Mouse (Mus musculus): ENCODE data around the gene Acer2. TPM values are rescaled to one million over a fixed set of nuclear protein-coding genes. Genes with fewer than 3 reads are reported as not detected.

The Acer2 gene
- polyA plus RNA-seq, 1 experiment from 2014 or later, result 10.1 TPM

DNA sequence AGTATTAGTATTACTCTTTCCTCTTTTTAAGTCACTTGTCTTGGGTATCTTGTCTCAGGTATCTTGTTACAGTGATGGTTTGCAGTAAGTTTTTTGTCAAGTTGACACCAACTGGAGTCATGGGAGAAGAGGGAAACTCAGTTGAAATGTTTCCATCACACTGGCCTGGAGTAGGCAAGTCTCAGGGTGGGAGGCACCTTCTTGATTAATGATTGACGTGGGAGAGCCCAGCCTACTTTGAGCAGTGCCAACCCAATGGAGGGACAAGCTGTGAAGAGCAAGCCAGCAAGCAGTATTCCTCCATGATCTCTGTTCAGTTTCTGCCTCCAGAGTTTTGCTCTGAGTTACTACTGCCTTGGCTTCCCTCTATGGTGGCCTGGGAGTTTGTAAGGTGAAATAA, 31.7 kb downstream of the Acer2 start:
- Histone ChIP-seq H3K9me3 (replicated peaks; ENCODE audit: control insufficient read depth, low read length) (no peaks in the 10 kb centered on the region), H3K4me3 (ENCODE audit: low read depth, low read length) (no peak overlapping the region), H3K27ac (ENCODE audit: low read length) (no peak overlapping the region), H3K4me1 (ENCODE audit: control insufficient read depth, low read depth, low read length) (no peaks in the 10 kb centered on the region; the same call in 1 of the 2 replicates), H3K9ac (ENCODE audit: low read depth, low read length) (no peak overlapping the region), H3K27me3 (ENCODE audit: control insufficient read depth, insufficient read depth, low read depth, low read length) (no peaks in the 10 kb centered on the region), H3K4me2 (ENCODE audit: low read depth, low read length) (no peak overlapping the region), H3K36me3 (ENCODE audit: control insufficient read depth, insufficient read depth) (no peaks in the 10 kb centered on the region)
- no peak for ATAC-seq (ENCODE audit: low read depth)
- 59% methylated on average over 1 of the region's 1 CpGs for WGBS (ENCODE audit: insufficient replicate concordance)

DNA sequence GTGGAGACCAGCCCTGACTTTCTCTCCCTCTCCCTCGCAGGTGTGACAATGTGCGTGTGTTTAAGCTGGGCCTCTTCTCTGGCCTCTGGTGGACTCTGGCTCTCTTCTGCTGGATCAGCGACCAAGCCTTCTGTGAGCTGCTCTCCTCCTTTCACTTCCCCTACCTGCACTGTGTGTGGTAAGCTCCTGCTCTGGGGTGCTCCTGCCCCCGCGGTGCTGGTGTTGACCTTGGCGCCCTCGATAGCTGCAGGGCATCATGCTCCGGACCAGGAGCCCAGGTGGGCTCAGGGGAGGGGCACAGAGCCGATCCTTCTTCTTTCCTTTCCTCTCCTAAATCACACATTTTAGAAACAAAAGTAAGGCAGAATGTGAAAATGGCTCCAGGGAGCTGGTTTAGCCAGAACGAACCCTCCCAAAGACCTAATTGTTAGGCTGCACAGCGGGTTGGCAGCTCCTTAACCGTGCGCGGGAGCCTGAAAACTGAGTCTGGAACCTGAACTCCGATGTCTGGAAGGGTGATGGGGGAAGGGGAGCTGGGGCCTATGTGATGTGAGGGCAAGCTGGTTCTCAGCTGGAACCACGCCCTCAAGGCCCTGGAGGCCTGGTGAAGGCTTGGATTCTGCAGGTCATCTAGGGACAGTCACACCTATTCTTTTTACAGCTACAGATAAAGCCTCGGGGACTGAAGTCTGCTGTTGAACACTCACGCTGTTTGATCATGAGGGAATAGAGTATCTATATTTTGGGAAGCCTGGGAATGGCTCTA, 37.6 kb downstream of the Acer2 start:
- H3K4me1 ChIP-seq (ENCODE audit: control insufficient read depth, low read depth, low read length), result no peaks in the 10 kb centered on the region
- no peaks in the 10 kb centered on the region for H3K27me3 ChIP-seq (ENCODE audit: control insufficient read depth, insufficient read depth, low read depth, low read length)
- no peak overlapping the region for H3K4me2 ChIP-seq (ENCODE audit: low read depth, low read length)
- no peak overlapping the region for H3K27ac ChIP-seq (ENCODE audit: low read length)
- 54% methylated on average over 18 of the region's 18 CpGs for WGBS (ENCODE audit: insufficient replicate concordance)
- H3K9ac ChIP-seq (ENCODE audit: low read depth, low read length), result no peak overlapping the region
- no peak overlapping the region for H3K4me3 ChIP-seq (ENCODE audit: low read depth, low read length)
- no peaks in the 10 kb centered on the region for H3K9me3 ChIP-seq (replicated peaks; ENCODE audit: control insufficient read depth, low read length)
- no peaks in the 10 kb centered on the region for H3K36me3 ChIP-seq (ENCODE audit: control insufficient read depth, insufficient read depth)
- ATAC-seq (ENCODE audit: low read depth), result peak; percentile 21; the same call in 1 of the 2 replicates

DNA sequence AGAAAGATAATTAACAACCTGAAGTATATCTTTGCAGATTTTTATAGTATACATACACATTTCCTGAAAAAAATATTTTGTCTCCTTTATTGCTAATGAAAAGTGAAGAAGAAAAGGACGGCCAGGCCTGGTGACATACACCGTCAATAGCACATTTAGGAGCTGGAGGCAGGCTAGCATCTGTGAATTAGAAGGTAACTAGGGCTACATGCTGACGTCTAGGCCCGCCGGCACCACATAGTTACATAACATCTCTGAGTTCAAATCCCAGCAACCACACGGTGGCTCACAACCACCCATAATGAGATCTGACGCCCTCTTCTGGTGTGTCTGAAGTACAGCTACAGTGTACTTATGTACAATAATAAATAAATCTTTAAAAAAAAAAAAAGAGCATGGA, 38.6 kb downstream of the Acer2 start:
- H3K9ac ChIP-seq (ENCODE audit: low read depth, low read length), result no peak overlapping the region
- H3K4me1 ChIP-seq (ENCODE audit: control insufficient read depth, low read depth, low read length), result no peaks in the 10 kb centered on the region
- ATAC-seq (ENCODE audit: low read depth), result no peak
- no peak overlapping the region for H3K4me2 ChIP-seq (ENCODE audit: low read depth, low read length)
- 74% methylated on average over 7 of the region's 7 CpGs for WGBS (ENCODE audit: insufficient replicate concordance)
- H3K27ac ChIP-seq (ENCODE audit: low read length), result no peak overlapping the region
- H3K4me3 ChIP-seq (ENCODE audit: low read depth, low read length), result no peak overlapping the region
- H3K9me3 ChIP-seq (replicated peaks; ENCODE audit: control insufficient read depth, low read length), result no peaks in the 10 kb centered on the region
- no peaks in the 10 kb centered on the region for H3K27me3 ChIP-seq (ENCODE audit: control insufficient read depth, insufficient read depth, low read depth, low read length)
- no peaks in the 10 kb centered on the region for H3K36me3 ChIP-seq (ENCODE audit: control insufficient read depth, insufficient read depth)

DNA sequence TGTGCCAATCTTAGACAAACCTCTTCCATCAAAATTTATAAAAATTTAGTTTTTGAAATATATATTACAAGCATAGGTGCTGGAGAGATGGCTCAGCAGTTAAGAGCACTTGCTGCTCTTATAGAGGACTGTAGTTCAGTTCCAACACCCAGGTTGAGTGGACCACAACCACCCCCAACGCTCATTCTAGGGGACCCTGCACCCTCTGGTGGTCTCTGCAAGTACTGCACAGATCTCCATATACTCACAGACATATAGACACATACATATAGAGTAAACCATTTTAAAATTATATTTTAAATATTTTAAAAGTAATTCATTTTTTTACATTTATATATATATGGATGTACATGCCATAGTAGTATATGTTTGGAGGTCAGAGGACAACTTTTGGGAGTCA, 41.9 kb downstream of the Acer2 start:
- Histone ChIP-seq H3K4me1 (ENCODE audit: control insufficient read depth, low read depth, low read length) (no peaks in the 10 kb centered on the region), H3K4me2 (ENCODE audit: low read depth, low read length) (no peak overlapping the region), H3K27me3 (ENCODE audit: control insufficient read depth, insufficient read depth, low read depth, low read length) (no peaks in the 10 kb centered on the region), H3K4me3 (ENCODE audit: low read depth, low read length) (no peak overlapping the region), H3K9ac (ENCODE audit: low read depth, low read length) (no peak overlapping the region), H3K36me3 (ENCODE audit: control insufficient read depth, insufficient read depth) (no peaks in the 10 kb centered on the region), H3K27ac (ENCODE audit: low read length) (no peak overlapping the region), H3K9me3 (replicated peaks; ENCODE audit: control insufficient read depth, low read length) (no peaks in the 10 kb centered on the region)
- ATAC-seq (ENCODE audit: low read depth), result no peak
- WGBS (ENCODE audit: insufficient replicate concordance), result 58% methylated on average over 1 of the region's 1 CpGs

DNA sequence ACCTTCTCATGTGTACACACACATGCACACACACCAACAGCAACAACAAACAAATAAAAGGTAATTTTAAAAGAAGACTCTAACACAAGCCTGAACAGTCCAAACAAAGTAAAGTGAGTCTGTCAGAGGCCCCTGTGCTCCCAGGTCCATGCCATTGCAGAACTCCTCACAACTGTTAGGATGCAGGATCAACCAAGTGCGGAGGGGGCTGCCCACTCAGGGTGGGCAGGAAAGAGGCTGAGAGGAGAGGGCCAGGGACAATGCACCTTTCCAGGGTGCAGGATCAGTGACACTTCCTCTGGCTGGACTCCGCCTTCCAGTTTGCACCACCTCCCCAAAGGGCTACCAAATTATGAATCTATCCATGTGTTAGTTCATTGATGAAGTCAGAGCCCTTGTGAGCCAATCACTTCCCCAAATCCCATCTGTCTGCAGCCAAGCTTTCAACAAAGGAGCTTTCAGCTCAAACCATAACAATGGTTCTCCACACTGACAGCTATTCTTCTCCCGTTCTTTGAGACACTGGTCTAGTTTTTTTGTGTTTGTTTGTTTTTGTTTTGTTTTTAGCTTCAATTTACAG, 49.4 kb downstream of the Acer2 start:
- Histone ChIP-seq H3K4me3 (ENCODE audit: low read depth, low read length) (no peak overlapping the region), H3K27me3 (ENCODE audit: control insufficient read depth, insufficient read depth, low read depth, low read length) (no peaks in the 10 kb centered on the region), H3K9ac (ENCODE audit: low read depth, low read length) (no peak overlapping the region), H3K9me3 (replicated peaks; ENCODE audit: control insufficient read depth, low read length) (no peaks in the 10 kb centered on the region), H3K4me2 (ENCODE audit: low read depth, low read length) (no peak overlapping the region), H3K36me3 (ENCODE audit: control insufficient read depth, insufficient read depth) (no peaks in the 10 kb centered on the region), H3K27ac (ENCODE audit: low read length) (no peak overlapping the region), H3K4me1 (ENCODE audit: control insufficient read depth, low read depth, low read length) (no peaks in the 10 kb centered on the region)
- 63% methylated on average over 3 of the region's 3 CpGs for WGBS (ENCODE audit: insufficient replicate concordance)
- ATAC-seq (ENCODE audit: low read depth), result no peak

DNA sequence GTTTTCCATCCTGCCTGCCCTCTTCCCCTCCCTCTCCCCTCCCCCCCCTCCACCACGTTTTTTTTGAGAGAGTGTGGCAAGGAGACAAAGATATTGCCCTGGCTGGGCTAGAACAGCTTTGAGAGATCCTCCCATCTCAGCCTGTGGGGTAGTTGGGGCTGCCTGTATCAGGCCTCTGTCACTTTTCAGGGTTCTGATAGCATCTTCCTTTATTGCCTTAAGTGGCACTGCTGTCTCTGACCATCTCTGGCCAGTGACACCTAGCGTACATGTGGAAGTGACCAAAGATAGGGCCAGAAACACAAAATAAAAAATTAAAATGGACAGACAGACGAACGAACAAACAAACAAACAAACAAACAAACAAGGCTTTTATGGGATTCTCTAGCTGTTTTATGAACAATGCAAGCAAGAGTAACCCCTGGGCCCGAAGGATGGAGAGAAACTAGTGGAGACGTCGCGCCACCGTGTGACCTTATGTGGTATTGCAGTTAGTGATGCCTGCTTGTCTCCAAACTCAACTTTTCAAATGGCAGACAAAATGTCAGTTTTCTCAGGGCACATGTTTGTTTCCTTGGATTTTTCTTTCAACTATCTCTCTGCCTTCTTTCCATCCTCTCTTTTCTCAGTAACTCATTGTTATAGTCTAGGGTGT, 50.7 kb downstream of the Acer2 start:
- Histone ChIP-seq H3K36me3 (ENCODE audit: control insufficient read depth, insufficient read depth) (no peaks in the 10 kb centered on the region), H3K4me2 (ENCODE audit: low read depth, low read length) (no peak overlapping the region), H3K27me3 (ENCODE audit: control insufficient read depth, insufficient read depth, low read depth, low read length) (no peaks in the 10 kb centered on the region), H3K9ac (ENCODE audit: low read depth, low read length) (no peak overlapping the region), H3K4me1 (ENCODE audit: control insufficient read depth, low read depth, low read length) (no peaks in the 10 kb centered on the region), H3K27ac (ENCODE audit: low read length) (no peak overlapping the region), H3K9me3 (replicated peaks; ENCODE audit: control insufficient read depth, low read length) (no peaks in the 10 kb centered on the region), H3K4me3 (ENCODE audit: low read depth, low read length) (no peak overlapping the region)
- 12% methylated on average over 9 of the region's 9 CpGs for WGBS (ENCODE audit: insufficient replicate concordance)
- no peak for ATAC-seq (ENCODE audit: low read depth)

DNA sequence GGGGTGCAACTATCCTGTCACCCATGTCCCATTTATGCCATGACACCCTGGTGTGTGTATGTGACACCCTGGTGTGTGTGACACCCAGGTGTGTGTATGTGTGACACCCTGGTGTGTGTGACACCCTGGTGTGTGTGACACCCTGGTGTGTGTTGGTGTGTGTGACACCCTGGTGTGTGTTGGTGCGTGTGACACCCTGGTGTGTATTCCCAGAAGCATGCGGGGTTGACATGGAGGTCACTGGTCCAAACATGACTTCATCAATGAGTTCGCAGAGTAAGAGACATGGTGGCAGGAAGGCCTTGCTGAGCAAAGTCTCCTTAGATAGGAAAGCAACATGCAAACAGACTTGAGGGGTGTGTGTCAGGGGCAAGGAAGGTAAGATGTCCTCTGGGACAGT, 52.8 kb downstream of the Acer2 start:
- WGBS (ENCODE audit: insufficient replicate concordance), result 72% methylated on average over 3 of the region's 3 CpGs
- ATAC-seq (ENCODE audit: low read depth), result no peak

DNA sequence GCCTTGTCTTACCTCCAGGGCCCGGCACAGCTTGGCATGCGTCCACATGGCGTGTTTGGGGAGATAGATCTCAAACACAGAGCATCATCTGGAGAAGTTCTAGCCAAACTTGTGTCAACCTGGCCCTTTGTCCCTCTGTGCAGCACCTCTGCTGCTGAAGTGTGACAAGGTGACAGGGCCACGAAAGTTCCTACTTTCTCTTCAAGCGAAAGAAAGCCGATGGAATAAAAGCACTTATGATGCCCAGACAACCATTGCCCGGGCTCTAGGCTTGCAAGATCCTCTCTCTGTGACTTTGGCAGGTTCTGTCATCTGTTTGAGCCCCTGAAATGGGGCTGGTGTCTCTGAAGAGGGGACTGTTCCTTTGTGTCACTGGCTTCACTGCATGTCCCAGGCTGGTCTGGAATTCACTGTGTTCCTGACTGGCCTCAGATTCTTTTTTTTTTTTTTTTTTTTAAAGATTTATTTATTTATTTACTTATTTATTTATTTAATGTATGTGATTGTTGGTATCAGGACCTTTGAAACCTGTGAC, 56.0 kb downstream of the Acer2 start:
- no peaks in the 10 kb centered on the region for H3K9me3 ChIP-seq (replicated peaks; ENCODE audit: control insufficient read depth, low read length)
- no peaks in the 10 kb centered on the region for H3K27me3 ChIP-seq (ENCODE audit: control insufficient read depth, insufficient read depth, low read depth, low read length)
- 71% methylated on average over 7 of the region's 7 CpGs for WGBS (ENCODE audit: insufficient replicate concordance)
- no peak overlapping the region for H3K9ac ChIP-seq (ENCODE audit: low read depth, low read length)
- H3K36me3 ChIP-seq (ENCODE audit: control insufficient read depth, insufficient read depth), result no peaks in the 10 kb centered on the region
- H3K4me3 ChIP-seq (ENCODE audit: low read depth, low read length), result peak overlapping the region; percentile 52; the same call in 1 of the 2 replicates
- peak overlapping the region; percentile 55; the same call in 1 of the 2 replicates for H3K4me2 ChIP-seq (ENCODE audit: low read depth, low read length)
- no peak for ATAC-seq (ENCODE audit: low read depth)
- no peak overlapping the region for H3K27ac ChIP-seq (ENCODE audit: low read length)
- H3K4me1 ChIP-seq (ENCODE audit: control insufficient read depth, low read depth, low read length), result no peaks in the 10 kb centered on the region

More for the DNA sequence above, 52.8 kb downstream of the Acer2 start:
- Histone ChIP-seq H3K4me2 (ENCODE audit: low read depth, low read length) (no peak overlapping the region), H3K27me3 (ENCODE audit: control insufficient read depth, insufficient read depth, low read depth, low read length) (no peaks in the 10 kb centered on the region), H3K4me3 (ENCODE audit: low read depth, low read length) (no peak overlapping the region), H3K36me3 (ENCODE audit: control insufficient read depth, insufficient read depth) (no peaks in the 10 kb centered on the region), H3K4me1 (ENCODE audit: control insufficient read depth, low read depth, low read length) (no peaks in the 10 kb centered on the region), H3K27ac (ENCODE audit: low read length) (no peak overlapping the region), H3K9ac (ENCODE audit: low read depth, low read length) (no peak overlapping the region), H3K9me3 (replicated peaks; ENCODE audit: control insufficient read depth, low read length) (no peaks in the 10 kb centered on the region)
